Mouse (Mus musculus): ENCODE data around the gene Slc22a21.
"Not testable (repeated sequence)": the region's sequence is repeated elsewhere in the genome, so short reads cannot be mapped to it uniquely, and the experiment has no call there.

Slc22a21 gene

GRCm38 (mm10) chr11:54002147-54002760 lies 22.1 kb upstream of the Slc22a21 start:
- DNase-seq (ENCODE audit: low spot score), result peak; percentile 78

- DNase-seq (ENCODE audit: low spot score), result no peak
Measured at GRCm38 (mm10) chr11:53997661-53998060, 17.5 kb upstream of the Slc22a21 start.

- DNase-seq (ENCODE audit: low spot score), result no peak
Measured at GRCm38 (mm10) chr11:53992264-53992663, 12.1 kb upstream of the Slc22a21 start.

DNA sequence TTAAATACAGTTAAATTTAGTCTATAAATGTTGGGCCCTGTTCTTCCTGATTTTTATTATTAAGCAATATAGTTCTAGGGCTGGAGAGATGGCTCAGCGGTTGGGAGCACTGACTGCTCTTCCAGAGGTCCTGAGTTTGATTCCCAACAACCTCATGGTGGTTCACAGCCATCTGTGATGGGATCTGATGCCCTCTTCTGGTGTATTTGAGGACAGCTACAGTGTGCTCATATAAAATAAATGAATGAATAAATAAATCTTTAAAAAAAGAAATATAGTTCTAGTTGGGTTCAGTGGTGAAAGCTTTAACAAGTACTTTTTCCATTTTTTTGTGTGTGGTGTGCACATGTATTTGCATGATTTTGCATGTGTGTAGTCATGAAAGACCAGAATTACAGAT lies 9.1 kb upstream of the Slc22a21 start:
- DNase-seq (ENCODE audit: low spot score), result no peak

DNA sequence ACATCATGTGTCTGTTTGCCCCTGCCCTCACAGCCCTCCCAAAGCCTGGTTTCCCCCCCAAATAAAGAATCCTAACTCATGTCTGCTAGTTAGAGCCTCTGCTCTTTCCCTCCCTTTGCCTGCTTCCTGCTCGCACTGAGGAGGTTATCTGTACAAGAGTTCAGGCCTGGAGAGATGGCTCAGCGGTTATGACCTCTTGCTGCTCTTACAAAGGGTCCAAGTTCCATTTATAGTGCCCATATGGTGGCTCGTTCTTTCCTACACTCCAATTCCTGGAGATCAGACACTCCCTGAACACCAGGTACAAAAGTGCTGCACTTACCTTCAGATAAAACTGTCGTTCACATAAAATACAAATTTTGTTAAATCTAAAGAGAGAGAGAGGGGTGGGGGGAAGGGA lies 7.9 kb upstream of the Slc22a21 start:
- no peak for DNase-seq (ENCODE audit: low spot score)

DNA sequence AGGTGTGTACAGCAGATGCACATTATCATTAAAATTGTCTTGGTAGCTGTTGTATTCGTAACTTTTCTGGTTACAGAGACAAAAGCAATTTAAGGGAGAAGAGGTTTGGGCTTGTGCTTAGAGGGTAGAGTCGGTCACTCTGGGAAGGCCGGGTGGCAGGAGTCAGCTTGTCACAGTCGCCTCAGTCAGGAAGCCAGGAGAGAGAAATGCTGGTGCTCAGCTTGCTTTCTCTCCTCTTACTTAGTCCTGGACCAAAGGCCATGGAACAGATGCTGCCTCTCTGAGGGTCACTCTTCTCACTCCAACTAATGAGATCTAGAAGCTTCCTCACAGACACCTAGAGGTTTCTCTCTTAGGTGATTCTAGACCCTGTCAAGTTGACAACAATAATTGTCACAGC lies 1.3 kb upstream of the Slc22a21 start:
- no peak for DNase-seq (ENCODE audit: low spot score)

GRCm38 (mm10) chr11:53979456-53979787 lies 710 bp downstream of the Slc22a21 start:
- not testable (repeated sequence) for DNase-seq (ENCODE audit: low spot score)

DNA sequence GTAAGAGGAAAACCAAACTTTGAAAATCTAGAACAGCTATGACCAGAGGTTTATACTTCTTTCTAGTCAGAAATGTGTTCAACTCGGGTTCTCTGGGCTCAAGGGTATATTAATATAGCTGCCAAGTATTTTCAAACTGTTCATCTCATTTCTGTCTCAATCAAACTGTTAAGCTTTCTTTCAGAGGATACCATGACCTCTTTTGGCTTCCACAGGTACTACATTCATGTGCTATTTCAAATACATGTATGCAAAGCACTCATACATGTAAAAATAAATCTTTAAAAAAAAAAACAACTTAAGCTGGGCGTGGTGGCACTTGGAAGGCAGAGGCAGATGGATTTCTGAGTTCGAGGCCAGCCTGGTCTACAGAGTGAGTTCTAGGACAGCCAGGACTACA lies 2.5 kb downstream of the Slc22a21 start:
- DNase-seq (ENCODE audit: low spot score), result no peak

- no peak for DNase-seq (ENCODE audit: low spot score)
Measured at GRCm38 (mm10) chr11:53975559-53975958, 4.6 kb downstream of the Slc22a21 start.

- DNase-seq (ENCODE audit: low spot score), result peak; percentile 12
Measured at GRCm38 (mm10) chr11:53958984-53959383, 21.1 kb downstream of the Slc22a21 start.

DNA sequence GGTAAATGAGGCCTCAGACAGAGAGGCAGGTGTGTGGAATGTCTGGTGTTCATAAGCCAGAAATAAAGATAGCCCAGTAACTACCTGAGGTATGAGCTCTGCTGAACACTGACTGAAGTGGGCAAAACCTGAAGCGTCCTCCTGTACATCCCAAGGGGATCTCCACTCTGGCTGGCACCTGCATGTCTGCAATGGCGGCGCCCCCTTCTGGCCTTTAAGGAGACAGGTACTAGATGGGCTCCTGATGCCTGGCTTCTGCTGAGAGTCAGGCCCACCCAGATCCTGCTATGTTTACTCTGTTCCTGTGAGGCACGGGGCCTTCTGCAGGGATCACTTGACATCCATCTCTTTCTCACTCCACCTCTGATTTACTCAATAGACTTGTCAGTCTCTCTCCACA lies 22.0 kb downstream of the Slc22a21 start:
- peak; percentile 14 for DNase-seq (ENCODE audit: low spot score)

DNA sequence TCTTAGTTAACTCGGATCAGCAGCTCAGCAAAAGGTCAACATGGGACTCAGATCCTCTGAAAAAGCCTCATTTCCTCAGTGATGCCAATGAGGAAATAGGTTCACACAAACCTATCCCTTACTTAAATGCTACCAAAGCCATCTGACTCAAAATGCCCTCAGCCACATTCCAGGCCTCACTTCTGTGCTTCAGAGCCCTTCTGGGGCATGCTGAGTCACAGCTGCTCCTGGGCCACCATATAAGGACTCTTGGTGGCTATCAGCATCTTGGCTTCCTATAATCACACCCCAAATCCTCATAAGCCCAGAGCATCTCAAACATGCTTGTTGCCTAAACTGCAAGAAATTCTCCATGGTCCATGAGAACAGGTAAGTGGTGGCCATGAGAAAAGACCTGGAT lies 23.5 kb downstream of the Slc22a21 start:
- DNase-seq (ENCODE audit: low spot score), result no peak

GRCm38 (mm10) chr11:53954653-53955052 lies 25.5 kb downstream of the Slc22a21 start:
- DNase-seq (ENCODE audit: low spot score), result no peak

- DNase-seq (ENCODE audit: low spot score), result not testable (repeated sequence)
Measured at GRCm38 (mm10) chr11:53950133-53950532, 30.0 kb downstream of the Slc22a21 start.

DNA sequence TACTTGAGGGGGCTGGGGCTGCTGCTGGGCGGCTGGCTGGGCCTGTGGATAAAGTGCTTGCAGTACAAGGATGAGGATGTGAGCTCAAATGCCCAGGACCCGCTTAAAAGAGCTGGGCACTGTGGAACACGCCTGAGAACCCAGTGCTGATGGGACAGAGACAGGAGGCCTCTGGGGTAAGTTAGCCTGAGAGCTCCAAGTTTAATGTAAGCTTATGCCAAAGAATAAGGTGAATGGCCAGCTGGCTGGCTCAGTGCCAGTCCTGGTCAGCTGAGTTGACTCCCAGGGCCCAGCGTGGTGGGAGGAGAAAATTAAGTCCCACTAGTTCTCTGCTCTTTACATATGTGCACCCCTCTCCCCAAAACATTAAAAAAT lies 48.2 kb downstream of the Slc22a21 start:
- not testable (repeated sequence) for DNase-seq (ENCODE audit: low spot score)

GRCm38 (mm10) chr11:53931091-53931943 lies 48.8 kb downstream of the Slc22a21 start:
- DNase-seq (ENCODE audit: low spot score), result peak; percentile 81

DNA sequence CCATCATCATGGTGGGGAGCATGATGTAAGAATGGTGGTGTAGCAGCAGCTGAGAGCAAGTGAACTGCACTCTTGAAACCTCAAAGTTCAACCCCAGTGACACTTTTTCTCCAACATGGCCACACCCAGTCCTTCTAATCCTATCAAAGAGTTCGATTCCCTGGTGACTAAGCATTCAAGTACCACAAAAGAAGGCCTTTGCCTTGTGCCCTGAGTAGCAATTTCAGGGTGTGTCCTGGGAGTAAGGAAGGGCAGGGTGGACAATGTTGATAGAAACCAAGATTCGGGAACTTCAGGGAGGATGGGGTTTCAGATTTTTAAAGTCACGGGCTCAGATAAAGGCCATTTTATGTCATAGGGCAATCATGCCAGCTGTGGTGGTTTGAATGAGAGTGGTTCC lies 50.4 kb downstream of the Slc22a21 start:
- DNase-seq (ENCODE audit: low spot score), result no peak

DNA sequence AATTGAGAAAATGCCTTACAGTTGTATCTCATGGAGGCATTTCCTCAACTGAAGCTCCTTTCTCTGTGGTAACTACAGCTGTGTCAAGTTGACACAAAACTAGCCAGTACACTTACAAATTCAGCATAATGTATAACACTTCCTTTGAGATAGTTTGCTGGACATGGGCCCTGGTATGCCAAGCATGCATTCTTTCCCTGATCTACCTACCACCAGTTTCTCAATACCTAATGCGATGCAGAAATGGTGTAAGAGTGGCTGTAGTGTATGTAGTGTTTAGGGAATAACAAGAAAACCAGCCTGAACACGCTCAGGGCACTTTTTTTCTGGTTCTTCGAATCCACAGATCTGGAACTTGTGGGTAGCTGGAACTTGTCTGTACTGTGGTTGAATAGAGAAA lies 51.5 kb downstream of the Slc22a21 start:
- DNase-seq (ENCODE audit: low spot score), result no peak

DNA sequence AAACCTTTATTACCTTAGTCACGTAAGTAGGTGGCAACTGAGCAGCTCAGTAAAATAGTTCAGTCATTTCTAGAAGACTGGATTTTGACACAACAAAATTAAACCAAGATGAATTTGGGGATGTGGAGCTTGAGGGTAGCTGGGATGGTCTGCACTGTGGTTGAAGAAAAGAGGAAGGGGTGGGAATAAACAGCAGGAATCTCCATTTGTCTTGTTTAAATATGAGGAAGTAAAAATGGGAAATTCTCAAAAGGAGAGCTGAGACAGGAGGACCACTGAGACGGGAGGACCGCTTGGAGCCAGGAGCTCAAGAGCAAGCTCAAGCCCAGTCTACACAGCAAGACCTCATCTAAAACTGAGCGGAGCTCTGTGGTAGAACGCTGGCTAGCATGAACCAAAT lies 53.8 kb downstream of the Slc22a21 start:
- no peak for DNase-seq (ENCODE audit: low spot score)

DNA sequence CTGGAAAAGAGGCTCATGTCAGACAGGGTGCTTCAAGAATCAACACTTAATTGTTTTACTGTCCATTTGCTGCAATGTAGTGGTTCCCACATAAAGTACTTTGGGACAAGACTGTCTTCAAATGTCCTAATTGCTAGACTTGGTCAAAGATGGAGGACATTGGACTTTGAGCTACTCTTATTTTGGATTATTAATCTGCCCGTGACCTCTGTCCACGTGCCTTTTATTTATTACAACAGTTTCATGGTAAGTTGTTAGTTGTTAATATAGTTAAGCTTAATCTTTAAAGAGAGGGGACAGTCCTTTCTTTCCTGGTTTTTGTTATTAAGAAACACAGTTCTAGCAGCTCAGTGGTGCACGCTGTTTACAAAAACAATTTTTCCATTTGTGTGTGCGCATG lies 61.3 kb downstream of the Slc22a21 start:
- DNase-seq (ENCODE audit: low spot score), result no peak

GRCm38 (mm10) chr11:53911011-53911410 lies 69.1 kb downstream of the Slc22a21 start:
- no peak for DNase-seq (ENCODE audit: low spot score)

- no peak for DNase-seq (ENCODE audit: low spot score)
Measured at GRCm38 (mm10) chr11:53908686-53909085, 71.4 kb downstream of the Slc22a21 start.

- DNase-seq (ENCODE audit: low spot score), result no peak
Measured at GRCm38 (mm10) chr11:53904534-53904925, 75.6 kb downstream of the Slc22a21 start.

All from embryo, embryonic 10.5 days (tissue).